8 mouse cellular contexts compared by ENCODE assay signal in genomic region chr9:21168161-21169123, GRCm38 (mm10). TPM values are rescaled to one million over a fixed set of nuclear protein-coding genes. Genes with fewer than 3 reads are reported as not detected.
DNase-seq lines count a peak whose midpoint lies in the region; ATAC-seq and TF ChIP-seq lines count a peak whose summit lies in the region.

No protein-coding gene starts in this region.

- TF ChIP-seq POLR2A in ES-Bruce4 (IDR thresholded peaks at IDR 0.05; ENCODE audit: insufficient read depth, low read length): no peak
- TF ChIP-seq POLR2A in lung, adult 2 months (IDR thresholded peaks at IDR 0.05; ENCODE audit: borderline replicate concordance, extremely low read depth, low read depth, low read length): peak; percentile 55; the same call in 1 of the 2 replicates

- H3K27ac ChIP-seq in ES-Bruce4 (ENCODE audit: insufficient read depth, low read length): no peak overlapping the region
- H3K27ac ChIP-seq in heart, embryonic 15.5 days: peak overlapping the region; percentile 91
- peak overlapping the region; percentile 67 for H3K27ac ChIP-seq in neural tube, embryonic 15.5 days (replicated peaks)

- TF ChIP-seq CTCF in ES-Bruce4 (IDR thresholded peaks at IDR 0.05; ENCODE audit: low read depth, low read length): peak; percentile 92
- peak; percentile 84 for TF ChIP-seq CTCF in lung, adult 2 months (IDR thresholded peaks at IDR 0.05; ENCODE audit: insufficient read depth, low read length)

- peak; percentile 81 to 90 for DNase-seq in adrenal gland, postnatal 36 days
- peak; percentile 87 for DNase-seq in kidney, postnatal 10 days
- peak; percentile 75 for DNase-seq in lung, adult 2 months
- DNase-seq in thymus, postnatal 25 days: peak; percentile 82

- no peak overlapping the region for H3K9ac ChIP-seq in ES-Bruce4 (ENCODE audit: low read depth, poor library complexity, severe bottlenecking)
- H3K9ac ChIP-seq in heart, embryonic 15.5 days: peak overlapping the region; percentile 20
- 0 out of 2 replicates have a peak overlapping the region, but pooled peaks have one; percentile 26 for H3K9ac ChIP-seq in neural tube, embryonic 15.5 days (replicated peaks)

- H3K4me2 ChIP-seq in heart, embryonic 15.5 days: peak overlapping the region; percentile 97
- peak overlapping the region; percentile 29 for H3K4me2 ChIP-seq in neural tube, embryonic 15.5 days

- no peaks in the 10 kb centered on the region for H3K36me3 ChIP-seq in ES-Bruce4 (ENCODE audit: control insufficient read depth, insufficient read depth, low read length, poor library complexity, severe bottlenecking)
- no peaks in the 10 kb centered on the region for H3K36me3 ChIP-seq in heart, embryonic 15.5 days
- H3K36me3 ChIP-seq in neural tube, embryonic 15.5 days: no peaks in the 10 kb centered on the region

- no peak overlapping the region for H3K4me3 ChIP-seq in ES-Bruce4 (ENCODE audit: low read depth, low read length)
- H3K4me3 ChIP-seq in heart, embryonic 15.5 days: peak overlapping the region; percentile 45
- H3K4me3 ChIP-seq in lung, adult 2 months (replicated peaks; ENCODE audit: extremely low read depth, low read depth, low read length): peak overlapping the region; percentile 48
- H3K4me3 ChIP-seq in neural tube, embryonic 15.5 days (replicated peaks): no peak overlapping the region

- H3K27me3 ChIP-seq in ES-Bruce4 (ENCODE audit: control insufficient read depth, insufficient read depth, low read length, poor library complexity, severe bottlenecking): peaks cover 5% of the 10 kb centered on the region
- peaks cover 33% of the 10 kb centered on the region for H3K27me3 ChIP-seq in heart, embryonic 15.5 days
- peaks cover 51% of the 10 kb centered on the region for H3K27me3 ChIP-seq in neural tube, embryonic 15.5 days (replicated peaks)

- no peaks in the 10 kb centered on the region for H3K4me1 ChIP-seq in ES-Bruce4 (ENCODE audit: control insufficient read depth, insufficient read depth, low read length)
- peaks cover 54% of the 10 kb centered on the region for H3K4me1 ChIP-seq in heart, embryonic 15.5 days (replicated peaks)
- H3K4me1 ChIP-seq in lung, adult 2 months (ENCODE audit: control insufficient read depth, insufficient read depth, low read length): peaks cover 20% of the 10 kb centered on the region
- peaks cover 47% of the 10 kb centered on the region for H3K4me1 ChIP-seq in neural tube, embryonic 15.5 days

- TF ChIP-seq EP300 in ES-Bruce4 (IDR thresholded peaks at IDR 0.05; ENCODE audit: insufficient read depth, low read depth, low read length): no peak

- H3K9me3 ChIP-seq in ES-Bruce4 (replicated peaks; ENCODE audit: control insufficient read depth, insufficient read depth, low read length, poor library complexity, severe bottlenecking): no peaks in the 10 kb centered on the region
- no peaks in the 10 kb centered on the region for H3K9me3 ChIP-seq in heart, embryonic 15.5 days (replicated peaks)
- no peaks in the 10 kb centered on the region for H3K9me3 ChIP-seq in neural tube, embryonic 15.5 days (replicated peaks)

- ATAC-seq in erythroblast, adult 5-6 weeks (replicated peaks; ENCODE audit: low FRiP score, poor library complexity, severe bottlenecking): peak; percentile 81
- peak; percentile 79 for ATAC-seq in heart, embryonic 15.5 days (replicated peaks; ENCODE audit: insufficient number of reproducible peaks, insufficient read depth, low FRiP score, low read depth)
- no peak for ATAC-seq in neural tube, embryonic 15.5 days (ENCODE audit: low FRiP score)

- 2% methylated on average over 30 of the region's 30 CpGs for WGBS in heart, embryonic 15.5 days
- 9% methylated on average over 30 of the region's 30 CpGs for WGBS in lung, adult 2 months
- 11% methylated on average over 30 of the region's 30 CpGs for WGBS in neural tube, embryonic 15.5 days

RNA-seq across cellular contexts. Expression of gene Pde4a, which starts 2.9 kb away (rescaled TPM):
- polyA plus RNA-seq in ES-Bruce4 (2011; ENCODE audit: insufficient read depth, insufficient read length, low read depth, missing spikeins): 9.5 and 10.4 TPM in 2 replicates
- total RNA-seq in adrenal gland, postnatal 36 days (2021): 10 to 100 TPM in 1 of 2 experiments, 1 to 10 TPM in 1; 8.6 to 10.6 TPM
- 2.5 and 2.7 TPM in 2 replicates for total RNA-seq in erythroblast, adult 5-6 weeks (2015; ENCODE audit: low replicate concordance)
- 0.77 and 1.1 TPM in 2 replicates for total RNA-seq in erythroblast, adult 5-6 weeks (2017; ENCODE audit: low replicate concordance)
- 13.0 and 13.5 TPM in 2 replicates for polyA plus RNA-seq in heart, embryonic 15.5 days (2015; fragmentation: Nextera tagmentation; extraction: Ambion mirVana)
- polyA plus RNA-seq in lung, adult 2 months (2012; rRNA removed): 13.1 and 13.8 TPM in 2 replicates
- 37.4 and 42.1 TPM in 2 replicates for polyA plus RNA-seq in neural tube, embryonic 15.5 days (2015; fragmentation: Nextera tagmentation; extraction: Ambion mirVana)

RNA-seq across cellular contexts. Expression of gene Cdc37, which starts 18.7 kb away (rescaled TPM):
- 164 and 171 TPM in 2 replicates for polyA plus RNA-seq in ES-Bruce4 (2011; ENCODE audit: insufficient read depth, insufficient read length, low read depth, missing spikeins)
- total RNA-seq in adrenal gland, postnatal 36 days (2021): 100 to 1,000 TPM; 180 to 201 TPM
- 21.9 and 29.8 TPM in 2 replicates for total RNA-seq in erythroblast, adult 5-6 weeks (2015; ENCODE audit: low replicate concordance)
- total RNA-seq in erythroblast, adult 5-6 weeks (2017; ENCODE audit: low replicate concordance): 35.5 and 75.3 TPM in 2 replicates
- polyA plus RNA-seq in heart, embryonic 15.5 days (2015; fragmentation: Nextera tagmentation; extraction: Ambion mirVana): 203 and 229 TPM in 2 replicates
- 49.3 and 65.5 TPM in 2 replicates for polyA plus RNA-seq in lung, adult 2 months (2012; rRNA removed)
- polyA plus RNA-seq in neural tube, embryonic 15.5 days (2015; fragmentation: Nextera tagmentation; extraction: Ambion mirVana): 199 and 230 TPM in 2 replicates

RNA-seq across cellular contexts. Expression of gene Tyk2, which starts 37.4 kb away (rescaled TPM):
- polyA plus RNA-seq in ES-Bruce4 (2011; ENCODE audit: insufficient read depth, insufficient read length, low read depth, missing spikeins): 15.5 and 17.8 TPM in 2 replicates
- 10 to 100 TPM; 14.6 to 15.2 TPM for total RNA-seq in adrenal gland, postnatal 36 days (2021)
- 2.7 and 4.2 TPM in 2 replicates for total RNA-seq in erythroblast, adult 5-6 weeks (2015; ENCODE audit: low replicate concordance)
- 3.3 and 5.3 TPM in 2 replicates for total RNA-seq in erythroblast, adult 5-6 weeks (2017; ENCODE audit: low replicate concordance)
- polyA plus RNA-seq in heart, embryonic 15.5 days (2015; fragmentation: Nextera tagmentation; extraction: Ambion mirVana): 12.2 and 16.6 TPM in 2 replicates
- polyA plus RNA-seq in lung, adult 2 months (2012; rRNA removed): 33.7 and 34.3 TPM in 2 replicates
- 9.9 and 12.4 TPM in 2 replicates for polyA plus RNA-seq in neural tube, embryonic 15.5 days (2015; fragmentation: Nextera tagmentation; extraction: Ambion mirVana)

Comparison
In these comparisons a context has a peak if more than half of its experiments do, and no peak if none do; other contexts are left out.
1. H3K4me3 ChIP-seq: peak in heart, embryonic 15.5 days (single experiment) and lung, adult 2 months (single experiment); none in ES-Bruce4 (single experiment) and neural tube, embryonic 15.5 days (single experiment).
2. Peak in every context shown above with its lines, with median percentiles within 50 percentile points of each other: DNase-seq.